ENCODE assay signal across 19 mouse cellular contexts in the genomic region with DNA sequence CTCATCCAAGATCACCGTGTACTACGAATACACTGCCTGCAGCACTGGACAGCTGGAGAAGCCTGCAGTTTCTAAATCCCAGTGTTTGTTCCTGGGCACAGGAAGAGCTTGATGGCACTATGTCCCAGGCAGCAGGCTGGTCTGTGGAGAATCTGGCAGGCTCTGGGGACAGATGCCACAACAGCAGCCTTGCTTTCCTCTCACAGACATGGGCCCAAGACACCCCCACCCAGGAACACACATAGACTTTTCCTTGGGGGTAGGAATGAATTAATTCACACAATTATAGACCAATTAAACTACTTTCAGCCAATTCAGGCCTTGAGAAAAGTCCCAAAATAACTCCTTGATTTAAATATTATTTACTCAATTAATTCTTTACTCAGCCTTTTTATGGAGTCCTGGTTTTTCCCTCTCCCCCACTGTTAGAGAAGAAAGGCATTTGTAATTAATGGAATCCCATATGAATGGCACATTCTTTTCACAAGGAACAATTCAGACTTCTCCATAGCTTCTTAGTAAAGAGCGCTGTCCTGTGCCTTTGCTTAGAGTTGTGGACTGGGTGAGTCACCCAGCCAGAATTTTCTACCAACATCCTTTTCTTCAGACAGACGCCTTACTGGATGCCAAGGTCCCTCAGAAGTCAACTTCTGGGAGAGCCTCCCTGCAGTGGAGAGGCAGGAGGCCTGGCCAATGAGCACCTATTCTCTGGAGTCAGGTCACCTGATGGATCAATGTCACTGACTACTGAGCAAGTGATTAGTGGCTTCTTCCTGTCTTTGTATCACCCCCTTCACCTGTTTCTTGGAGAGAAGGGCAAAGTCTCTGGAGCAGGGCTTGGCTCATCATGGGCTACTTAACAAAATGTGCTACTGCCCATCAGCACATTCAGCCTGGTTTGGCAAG.
DNase-seq lines count a peak whose midpoint lies in the region; TF ChIP-seq lines count a peak whose summit lies in the region.
"Had no signal": no experiment of that assay in that cellular context is flagged by ENCODE, and none has a peak within 500 bp of the region (broad histone marks: within the 10 kb centered on the region; RNA-seq: fewer than 3 reads in every experiment).

No protein-coding gene starts in this region.

- H3K4me2 ChIP-seq in myocyte (ENCODE audit: low read depth) = no peak overlapping the region
- H3K4me2 ChIP-seq: embryonic facial prominence, embryonic 15.5 days; heart, embryonic 12.5 days; hindbrain, embryonic 15.5 days had no signal

- H3K36me3 ChIP-seq in myocyte (ENCODE audit: control insufficient read depth, insufficient read depth) = no peaks in the 10 kb centered on the region

- H3K79me2 ChIP-seq in myocyte (ENCODE audit: control insufficient read depth, insufficient read depth) = no peaks in the 10 kb centered on the region

- no peak overlapping the region for H3K4me3 ChIP-seq in myocyte
- H3K4me3 ChIP-seq: embryonic facial prominence, embryonic 15.5 days; erythroblast, embryonic 14.5 days; gastrocnemius, adult 2 months; heart, embryonic 12.5 days; hindbrain, embryonic 10.5 days; hindbrain, embryonic 15.5 days had no signal

- no peak overlapping the region for H3ac ChIP-seq in myocyte (ENCODE audit: control insufficient read depth, insufficient read length)

- DNase-seq in 3T3-L1 (ENCODE audit: low read depth, low spot score) (peak; percentile 18), ZHBTc4 (ENCODE audit: low read depth, low spot score) (peak; percentile 59)
- peak; percentile 96 for DNase-seq in Muller cell, postnatal 12 days (ENCODE audit: inconsistent ontology term)
- no peak for DNase-seq in cerebellum, postnatal 10 days
- DNase-seq in kidney, postnatal 4 days = no peak
- DNase-seq: adrenal gland, postnatal 14 days; B cell, adult 2 months; cerebellum, adult 18-20 months; cerebellum, adult 9-11 months; embryo, embryonic 11 days; gastrocnemius, adult 2 months; gastrocnemius, postnatal 25 days; kidney, adult 8-10 months had no signal

- no peaks in the 10 kb centered on the region for H3K27me3 ChIP-seq in myocyte (ENCODE audit: control insufficient read depth, insufficient read depth, insufficient read length)
- H3K27me3 ChIP-seq: embryonic facial prominence, embryonic 15.5 days; heart, embryonic 12.5 days; hindbrain, embryonic 15.5 days had no signal

- TF ChIP-seq POLR2A in myocyte (IDR thresholded peaks at IDR 0.05; ENCODE audit: insufficient read length, low read depth) = no peak

TF ChIP-seq in myocyte, 11 proteins besides CTCF, POLR2A, EP300 and RAD21:
- peak in 1 of 3 experiments; percentile 42 for TF ChIP-seq MYOG (IDR thresholded peaks at IDR 0.05; ENCODE audit: control insufficient read depth in 1 of 3, insufficient read depth in 1 of 3, insufficient read length in 2 of 3, low read depth in 2 of 3)
- no peak for TF ChIP-seq USF1 (IDR thresholded peaks at IDR 0.05; ENCODE audit: low read depth)
- no peak for TF ChIP-seq TCF3 (IDR thresholded peaks at IDR 0.05; ENCODE audit: insufficient read length, low read depth)
- TF ChIP-seq MYOD1 (IDR thresholded peaks at IDR 0.05; ENCODE audit: control insufficient read depth in 1 of 3, insufficient read length in 2 of 3, low read depth in 2 of 3) = peak in 2 of 3 experiments; percentile 62 to 70
- no peak for TF ChIP-seq E2F4 (IDR thresholded peaks at IDR 0.05; ENCODE audit: insufficient read depth)

Comparison
In these comparisons a context has a peak if more than half of its experiments do, and no peak if none do; other contexts are left out.
1. DNase-seq: peak in 3T3-L1 (single experiment), Muller cell, postnatal 12 days (single experiment) and ZHBTc4 (single experiment); none in cerebellum, postnatal 10 days (0 of 2) and kidney, postnatal 4 days (0 of 2).